Mouse (Mus musculus) bone marrow, adult 2 months (tissue): ENCODE measurements around the gene Bsg. TPM values are rescaled to one million over a fixed set of nuclear protein-coding genes. Genes with fewer than 3 reads are reported as not detected.
"Not testable (repeated sequence)": the region's sequence is repeated elsewhere in the genome, so short reads cannot be mapped to it uniquely, and the experiment has no call there.

Experiments
- H3K27ac ChIP-seq: fragments of 200-500 bp; 2 replicates; pipeline ENCODE4 v1.5.1; 2012; ENCODE audit warnings: low read depth, mild to moderate bottlenecking, control low read depth, inconsistent platforms, low read length; ENCODE audit not compliant: control insufficient read depth, poor library complexity, insufficient read depth
- H3K4me1 ChIP-seq: fragments of 200-500 bp; 2 replicates; pipeline ENCODE4 v1.6.1; 2011; ENCODE audit warnings: low read length; ENCODE audit not compliant: control insufficient read depth, insufficient read depth
- H3K4me3 ChIP-seq: fragments of 200-500 bp; replicated peaks from 2 replicates; pipeline ENCODE3; 2011; ENCODE audit warnings: mild to moderate bottlenecking, low read depth, low read length, control low read depth; ENCODE audit not compliant: control insufficient read depth
- CTCF ChIP-seq: fragments of 200-500 bp; IDR thresholded peaks from 2 replicates; pipeline ENCODE4 v1.5.1; 2011; ENCODE audit warnings: low read length, control low read depth; ENCODE audit not compliant: control insufficient read depth, insufficient read depth
- POLR2A ChIP-seq: fragments of 200-500 bp; IDR thresholded peaks from 2 replicates; pipeline ENCODE4 v1.6.1; 2011; ENCODE audit warnings: low read depth, mild to moderate bottlenecking, control low read depth, low read length, borderline replicate concordance; ENCODE audit not compliant: control insufficient read depth
- WGBS: fragments of 180-500 bp; shearing (Covaris S2); methylation state at CpG from one replicate; pipeline ENCODE4 v1.1.7; 2018; 5-methylcytosine and 5-hydroxymethylcytosine counted together
- polyA plus RNA-seq: library from polyadenylated mRNA; stranded (reverse); fragments of >200 nt; gene quantifications from 2 replicates; pipeline ENCODE4 v1.2.4, GENCODE M21; 2011; ENCODE audit warnings: low replicate concordance; ENCODE audit not compliant: missing spikeins, insufficient read depth, insufficient read length

Bsg gene
- polyA plus RNA-seq, 1 experiment = 588 TPM

- WGBS = 52% methylated on average over 13 of the region's 13 CpGs
- Histone ChIP-seq H3K27ac (peak overlapping the region; percentile 31; the same call in 1 of the 2 replicates), H3K4me3 (peak overlapping the region; percentile 22), H3K4me1 (peaks cover 3% of the 10 kb centered on the region)
- TF ChIP-seq CTCF (peak; percentile 96), POLR2A (no peak)
Observed at GRCm38 (mm10) chr10:79695231-79696128, 8.8 kb upstream of the Bsg start.

GRCm38 (mm10) chr10:79696129-79696651, 8.1 kb upstream of the Bsg start:
- peak overlapping the region; percentile 22 for H3K4me3 ChIP-seq
- WGBS = 51% methylated on average over 9 of the region's 9 CpGs
- H3K4me1 ChIP-seq = peaks cover 3% of the 10 kb centered on the region
- peak overlapping the region; percentile 58 for H3K27ac ChIP-seq
- TF ChIP-seq CTCF (no peak), POLR2A (no peak)

- WGBS = 43% methylated on average over 6 of the region's 6 CpGs
- Histone ChIP-seq H3K27ac (no peak overlapping the region), H3K4me3 (no peak overlapping the region), H3K4me1 (peaks cover 3% of the 10 kb centered on the region)
- TF ChIP-seq CTCF (no peak), POLR2A (no peak)
Observed at GRCm38 (mm10) chr10:79697916-79698315, 6.4 kb upstream of the Bsg start.

GRCm38 (mm10) chr10:79698459-79698858, 5.8 kb upstream of the Bsg start:
- WGBS = 89% methylated on average over 6 of the region's 6 CpGs
- TF ChIP-seq CTCF = no peak
- TF ChIP-seq POLR2A = no peak
- H3K4me3 ChIP-seq = no peak overlapping the region
- H3K27ac ChIP-seq = no peak overlapping the region
- peaks cover 3% of the 10 kb centered on the region for H3K4me1 ChIP-seq

GRCm38 (mm10) chr10:79700676-79701075, 3.6 kb upstream of the Bsg start:
- H3K4me1 ChIP-seq = peaks cover 4% of the 10 kb centered on the region
- TF ChIP-seq POLR2A (no peak), CTCF (no peak)
- WGBS = 69% methylated on average over 7 of the region's 7 CpGs
- no peak overlapping the region for H3K4me3 ChIP-seq
- H3K27ac ChIP-seq = no peak overlapping the region

- WGBS = 84% methylated on average over 10 of the region's 10 CpGs
- peaks cover 2% of the 10 kb centered on the region; the same call in 1 of the 2 replicates for H3K4me1 ChIP-seq
- H3K27ac ChIP-seq = no peak overlapping the region
- H3K4me3 ChIP-seq = no peak overlapping the region
- TF ChIP-seq CTCF (no peak), POLR2A (no peak)
Observed at GRCm38 (mm10) chr10:79701443-79702129, 2.7 kb upstream of the Bsg start.

GRCm38 (mm10) chr10:79702970-79703369, 1.3 kb upstream of the Bsg start:
- WGBS = 82% methylated on average over 4 of the region's 4 CpGs

GRCm38 (mm10) chr10:79703541-79703940, 750 bp upstream of the Bsg start:
- H3K4me3 ChIP-seq = no peak overlapping the region
- no peak overlapping the region for H3K27ac ChIP-seq
- no peak for TF ChIP-seq POLR2A
- no peak for TF ChIP-seq CTCF
- 71% methylated on average over 10 of the region's 10 CpGs for WGBS
- peaks cover 2% of the 10 kb centered on the region; the same call in 1 of the 2 replicates for H3K4me1 ChIP-seq

More at GRCm38 (mm10) chr10:79702970-79703369, 1.3 kb upstream of the Bsg start:
- H3K4me3 ChIP-seq, H3K4me1 ChIP-seq, H3K27ac ChIP-seq: not testable (repeated sequence)
